Mouse (Mus musculus): ENCODE results near the gene Gm21983.

The Gm21983 gene

GRCm38 (mm10) chr7:27180837-27181695, at the start of gene Gm21983, which contains the start of gene Mia:
TSS of gene Gm21983 (minus strand) at chr7:27181086.
TSS of gene Mia (minus strand) at chr7:27181157.
- CTCF ChIA-PET, result interaction anchor here (1.8 kb wide), 1 partner anchor 13 kb away, joined by 4 read pairs; no protein-coding TSS in a partner anchor

GRCm38 (mm10) chr7:27228865-27229264, 48.0 kb upstream of the Gm21983 start:
- CTCF ChIA-PET, result no interaction called here

- CTCF ChIA-PET, result no interaction called here
Measured at GRCm38 (mm10) chr7:27228281-27228821, 47.5 kb upstream of the Gm21983 start, which contains the start of gene Itpkc. TSS of gene Itpkc (minus strand) at chr7:27228661.

GRCm38 (mm10) chr7:27227676-27228075, 46.8 kb upstream of the Gm21983 start:
- CTCF ChIA-PET, result interaction anchor here (0.6 kb wide), 1 partner anchor 180 kb away, joined by 4 read pairs; no protein-coding TSS in a partner anchor

GRCm38 (mm10) chr7:27227276-27227675, 46.4 kb upstream of the Gm21983 start:
- CTCF ChIA-PET, result interaction anchor here (0.6 kb wide), 1 partner anchor 180 kb away, joined by 4 read pairs; no protein-coding TSS in a partner anchor

- CTCF ChIA-PET, result interaction anchor here (0.6 kb wide), 1 partner anchor 1549 kb away, joined by 3 read pairs; no protein-coding TSS in a partner anchor
Measured at GRCm38 (mm10) chr7:27224877-27225575, 44.1 kb upstream of the Gm21983 start.

GRCm38 (mm10) chr7:27222538-27222937, 41.7 kb upstream of the Gm21983 start:
- CTCF ChIA-PET, result interaction anchor here (0.6 kb wide), 1 partner anchor 1070 kb away, joined by 3 read pairs; no protein-coding TSS in a partner anchor

- CTCF ChIA-PET, result no interaction called here
Measured at GRCm38 (mm10) chr7:27221939-27222338, 41.1 kb upstream of the Gm21983 start.

GRCm38 (mm10) chr7:27219937-27220336, 39.1 kb upstream of the Gm21983 start:
- CTCF ChIA-PET, result interaction anchor here (0.6 kb wide), 1 partner anchor 218 kb away, joined by 3 read pairs; no protein-coding TSS in a partner anchor

- CTCF ChIA-PET, result no interaction called here
Measured at GRCm38 (mm10) chr7:27218586-27218985, 37.7 kb upstream of the Gm21983 start.

- CTCF ChIA-PET, result no interaction called here
Measured at GRCm38 (mm10) chr7:27212626-27213025, 31.7 kb upstream of the Gm21983 start.

- CTCF ChIA-PET, result interaction anchor here (1.5 kb wide), 1 partner anchor 45 kb away, joined by 4 read pairs; no protein-coding TSS in a partner anchor
Measured at GRCm38 (mm10) chr7:27203730-27204449, 23.0 kb upstream of the Gm21983 start.

GRCm38 (mm10) chr7:27198779-27199178, 17.9 kb upstream of the Gm21983 start:
- CTCF ChIA-PET, result interaction anchor here (0.6 to 1.0 kb wide), 2 partner anchors 139 to 1195 kb away, joined by 3 read pairs; partner anchors contain the start of gene Ltbp4

GRCm38 (mm10) chr7:27198355-27198754, 17.5 kb upstream of the Gm21983 start:
- CTCF ChIA-PET, result interaction anchor here (0.6 to 0.7 kb wide), 2 partner anchors 103 to 1195 kb away, joined by 3 read pairs; no protein-coding TSS in a partner anchor

GRCm38 (mm10) chr7:27197634-27198033, 16.7 kb upstream of the Gm21983 start:
- CTCF ChIA-PET, result interaction anchor here (0.5 to 0.7 kb wide), 2 partner anchors 11 to 104 kb away, joined by 3 read pairs; no protein-coding TSS in a partner anchor

- CTCF ChIA-PET, result interaction anchor here (0.5 kb wide), 1 partner anchor 11 kb away, joined by 3 read pairs; no protein-coding TSS in a partner anchor
Measured at GRCm38 (mm10) chr7:27197136-27197535, 16.2 kb upstream of the Gm21983 start.

- CTCF ChIA-PET, result no interaction called here
Measured at GRCm38 (mm10) chr7:27195681-27196611, 15.1 kb upstream of the Gm21983 start, which contains the start of the genes BC024978 and Snrpa. TSS of gene BC024978 (plus strand) at chr7:27195781. TSS of gene Snrpa (minus strand) at chr7:27196271.

- CTCF ChIA-PET, result no interaction called here
Measured at GRCm38 (mm10) chr7:27193731-27194130, 12.8 kb upstream of the Gm21983 start.

GRCm38 (mm10) chr7:27192434-27192833, 11.5 kb upstream of the Gm21983 start:
- CTCF ChIA-PET, result no interaction called here

Measured in spleen, embryonic (tissue).